Mouse (Mus musculus): ENCODE results near the gene Prtg. TPM values are rescaled to one million over a fixed set of nuclear protein-coding genes. Genes with fewer than 3 reads are reported as not detected.

The Prtg gene
- total and polyA plus RNA-seq, 3 experiments = not detected

- no peaks in the 10 kb centered on the region for H3K4me1 ChIP-seq (ENCODE audit: control insufficient read depth in 1 of 2, insufficient read depth in 2 of 2)
- H3K27ac ChIP-seq (ENCODE audit: insufficient read depth, low read depth) = no peak overlapping the region
- H3K36me3 ChIP-seq (replicated peaks in 1 of 2; ENCODE audit: control insufficient read depth in 1 of 2, insufficient read depth in 1 of 2, low read length in 1 of 2) = no peaks in the 10 kb centered on the region
- TF ChIP-seq USF2 (conservative IDR thresholded peaks at IDR 0.05; ENCODE audit: low read depth, low read length) = no peak
- TF ChIP-seq EP300 (IDR thresholded peaks at IDR 0.05; ENCODE audit: low read length) = no peak
- no peak for TF ChIP-seq POLR2A (IDR thresholded peaks at IDR 0.05; ENCODE audit: low read depth, low read length)
- no peak for TF ChIP-seq ZC3H11A (IDR thresholded peaks at IDR 0.05; ENCODE audit: low read depth, low read length)
- no peak for TF ChIP-seq HCFC1 (IDR thresholded peaks at IDR 0.05; ENCODE audit: low read depth, low read length)
- no peak overlapping the region for H3K4me2 ChIP-seq (ENCODE audit: insufficient read depth, low read depth, poor library complexity, severe bottlenecking)
- in situ Hi-C loops (cut with MboI; ENCODE audit: low pct_ligation_motif_present, low pct_unique_long_range_greater_than_20kb, low sequenced_read_pairs) (no loop called here), dilution Hi-C loops (cut with MboI; ENCODE audit: extremely low pct_ligation_motif_present, extremely low pct_unique_long_range_greater_than_20kb, low sequenced_read_pairs) (no loop called here)
- H3K4me3 ChIP-seq (replicated peaks in 1 of 3; ENCODE audit: low read depth in 2 of 3, low read length in 2 of 3, poor library complexity in 1 of 3) = no peak overlapping the region
- no peaks in the 10 kb centered on the region for H3K79me2 ChIP-seq (replicated peaks; ENCODE audit: control insufficient read depth, extremely low read depth, insufficient read depth, poor library complexity, severe bottlenecking)
- H3K9me3 ChIP-seq (replicated peaks; ENCODE audit: low read length) = peaks cover 2% of the 10 kb centered on the region
- no peak overlapping the region for H3K9ac ChIP-seq (ENCODE audit: insufficient read depth, low read depth)
- H3K27me3 ChIP-seq (replicated peaks) = no peaks in the 10 kb centered on the region
- DNase-seq (ENCODE audit: extremely low read depth) = no peak
Observed at GRCm38 (mm10) chr9:72846160-72846559, 39.5 kb downstream of the Prtg start.

- H3K9ac ChIP-seq (ENCODE audit: insufficient read depth, low read depth) = no peak overlapping the region
- in situ Hi-C loops (cut with MboI; ENCODE audit: low pct_ligation_motif_present, low pct_unique_long_range_greater_than_20kb, low sequenced_read_pairs) = no loop called here
- H3K9me3 ChIP-seq (replicated peaks; ENCODE audit: low read length) = peaks cover 2% of the 10 kb centered on the region
- dilution Hi-C loops (cut with MboI; ENCODE audit: extremely low pct_ligation_motif_present, extremely low pct_unique_long_range_greater_than_20kb, low sequenced_read_pairs) = no loop called here
- no peak for DNase-seq (ENCODE audit: extremely low read depth)
- no peaks in the 10 kb centered on the region for H3K79me2 ChIP-seq (replicated peaks; ENCODE audit: control insufficient read depth, extremely low read depth, insufficient read depth, poor library complexity, severe bottlenecking)
- H3K27me3 ChIP-seq (replicated peaks) = no peaks in the 10 kb centered on the region
- TF ChIP-seq E2F4 (IDR thresholded peaks at IDR 0.05; ENCODE audit: insufficient replicate concordance, low read depth, low read length) (no peak), ZKSCAN1 (IDR thresholded peaks at IDR 0.05; ENCODE audit: borderline replicate concordance, low read depth, low read length) (no peak), CHD2 (IDR thresholded peaks at IDR 0.05; ENCODE audit: low read length) (no peak), HCFC1 (IDR thresholded peaks at IDR 0.05; ENCODE audit: low read depth, low read length) (no peak)
- no peak overlapping the region for H3K4me3 ChIP-seq (replicated peaks in 1 of 3; ENCODE audit: low read depth in 2 of 3, low read length in 2 of 3, poor library complexity in 1 of 3)
- no peaks in the 10 kb centered on the region for H3K36me3 ChIP-seq (replicated peaks in 1 of 2; ENCODE audit: control insufficient read depth in 1 of 2, insufficient read depth in 1 of 2, low read length in 1 of 2)
- no peaks in the 10 kb centered on the region for H3K4me1 ChIP-seq (ENCODE audit: control insufficient read depth in 1 of 2, insufficient read depth in 2 of 2)
- no peak overlapping the region for H3K4me2 ChIP-seq (ENCODE audit: insufficient read depth, low read depth, poor library complexity, severe bottlenecking)
- H3K27ac ChIP-seq (ENCODE audit: insufficient read depth, low read depth) = no peak overlapping the region
Observed at GRCm38 (mm10) chr9:72851541-72851940, 44.9 kb downstream of the Prtg start.

GRCm38 (mm10) chr9:72851979-72852378 is 45.3 kb downstream of the Prtg start:
- H3K9me3 ChIP-seq (replicated peaks; ENCODE audit: low read length) = peaks cover 2% of the 10 kb centered on the region
- no peaks in the 10 kb centered on the region for H3K27me3 ChIP-seq (replicated peaks)
- no peak overlapping the region for H3K27ac ChIP-seq (ENCODE audit: insufficient read depth, low read depth)
- no peak overlapping the region for H3K9ac ChIP-seq (ENCODE audit: insufficient read depth, low read depth)
- dilution Hi-C loops (cut with MboI; ENCODE audit: extremely low pct_ligation_motif_present, extremely low pct_unique_long_range_greater_than_20kb, low sequenced_read_pairs) (no loop called here), in situ Hi-C loops (cut with MboI; ENCODE audit: low pct_ligation_motif_present, low pct_unique_long_range_greater_than_20kb, low sequenced_read_pairs) (no loop called here)
- no peaks in the 10 kb centered on the region for H3K79me2 ChIP-seq (replicated peaks; ENCODE audit: control insufficient read depth, extremely low read depth, insufficient read depth, poor library complexity, severe bottlenecking)
- TF ChIP-seq CHD2 (IDR thresholded peaks at IDR 0.05; ENCODE audit: low read length) (no peak), CTCF (conservative IDR thresholded peaks at IDR 0.05 in 1 of 2, IDR thresholded peaks at IDR 0.05 in 1 of 2; ENCODE audit: low read depth in 2 of 2, low read length in 2 of 2) (no peak), TBP (conservative IDR thresholded peaks at IDR 0.05; ENCODE audit: low read depth, low read length) (no peak), NELFE (IDR thresholded peaks at IDR 0.05; ENCODE audit: low read depth, low read length) (no peak), IRF4 (IDR thresholded peaks at IDR 0.05; ENCODE audit: low read depth, low read length) (no peak), JUND (conservative IDR thresholded peaks at IDR 0.05; ENCODE audit: low read depth, low read length) (no peak), CHD1 (IDR thresholded peaks at IDR 0.05; ENCODE audit: low read depth, low read length) (no peak), MAFK (IDR thresholded peaks at IDR 0.05; ENCODE audit: insufficient replicate concordance, low read length) (no peak), JUN (IDR thresholded peaks at IDR 0.05; ENCODE audit: insufficient read depth, low read depth, low read length) (no peak), USF2 (conservative IDR thresholded peaks at IDR 0.05; ENCODE audit: low read depth, low read length) (no peak), E2F4 (IDR thresholded peaks at IDR 0.05; ENCODE audit: insufficient replicate concordance, low read depth, low read length) (no peak), BHLHE40 (IDR thresholded peaks at IDR 0.05; ENCODE audit: low read depth, low read length) (no peak), PAX5 (IDR thresholded peaks at IDR 0.05; ENCODE audit: low read length) (no peak), MAZ (IDR thresholded peaks at IDR 0.05; ENCODE audit: low read depth, low read length) (no peak), MEF2A (IDR thresholded peaks at IDR 0.05; ENCODE audit: borderline replicate concordance, low read depth, low read length) (no peak), EP300 (IDR thresholded peaks at IDR 0.05; ENCODE audit: low read length) (no peak), UBTF (IDR thresholded peaks at IDR 0.05; ENCODE audit: low read depth, low read length) (no peak), NRF1 (IDR thresholded peaks at IDR 0.05; ENCODE audit: low read depth, low read length) (no peak), GABPA (IDR thresholded peaks at IDR 0.05; ENCODE audit: insufficient replicate concordance, low read depth, low read length) (no peak), RCOR1 (conservative IDR thresholded peaks at IDR 0.05; ENCODE audit: low read depth, low read length) (no peak)
- H3K4me1 ChIP-seq (ENCODE audit: control insufficient read depth in 1 of 2, insufficient read depth in 2 of 2) = no peaks in the 10 kb centered on the region
- no peak overlapping the region for H3K4me2 ChIP-seq (ENCODE audit: insufficient read depth, low read depth, poor library complexity, severe bottlenecking)
- no peak overlapping the region for H3K4me3 ChIP-seq (replicated peaks in 1 of 3; ENCODE audit: low read depth in 2 of 3, low read length in 2 of 3, poor library complexity in 1 of 3)
- H3K36me3 ChIP-seq (replicated peaks in 1 of 2; ENCODE audit: control insufficient read depth in 1 of 2, insufficient read depth in 1 of 2, low read length in 1 of 2) = no peaks in the 10 kb centered on the region
- DNase-seq (ENCODE audit: extremely low read depth) = no peak

Measured in CH12.LX (cell line).